Mouse (Mus musculus) neural tube, embryonic 13.5 days (tissue): ENCODE data around the gene Mterf1a. TPM values are rescaled to one million over a fixed set of nuclear protein-coding genes. Genes with fewer than 3 reads are reported as not detected.
"Not testable (repeated sequence)": the region's sequence is repeated elsewhere in the genome, so short reads cannot be mapped to it uniquely, and the experiment has no call there.

Source experiments
- ATAC-seq: fragments of 200-750 bp; cut with Nextera tagmentation; 2 replicates; pipeline ENCODE4 v1.8.0; 2017; ENCODE audit warnings: low read depth, mild to moderate bottlenecking, moderate TSS enrichment, moderate library complexity
- H3K27ac ChIP-seq: fragments of 300-500 bp; sonication (generic); replicated peaks from 2 replicates; pipeline ENCODE4 v1.5.1; 2015; ENCODE audit warnings: moderate library complexity, mild to moderate bottlenecking, inconsistent platforms
- H3K27me3 ChIP-seq: fragments of 300-500 bp; sonication (generic); 2 replicates; pipeline ENCODE4 v1.6.1; 2015; ENCODE audit warnings: mild to moderate bottlenecking, inconsistent platforms
- H3K36me3 ChIP-seq: fragments of 300-500 bp; sonication (generic); 2 replicates; pipeline ENCODE4 v1.6.1; 2015; ENCODE audit warnings: mild to moderate bottlenecking, inconsistent platforms
- H3K4me1 ChIP-seq: fragments of 300-500 bp; sonication (generic); replicated peaks from 2 replicates; pipeline ENCODE4 v1.6.1; 2015; ENCODE audit warnings: inconsistent platforms
- H3K4me2 ChIP-seq: fragments of 300-500 bp; sonication (generic); 2 replicates; pipeline ENCODE4 v1.6.1; 2015; ENCODE audit warnings: inconsistent platforms, mild to moderate bottlenecking, moderate library complexity
- H3K4me3 ChIP-seq: fragments of 300-500 bp; sonication (generic); 2 replicates; pipeline ENCODE4 v1.5.1; 2015; ENCODE audit warnings: mild to moderate bottlenecking, inconsistent platforms
- H3K9ac ChIP-seq: fragments of 300-500 bp; sonication (generic); 2 replicates; pipeline ENCODE4 v1.6.1; 2015; ENCODE audit warnings: moderate library complexity, mild to moderate bottlenecking, inconsistent platforms
- H3K9me3 ChIP-seq: fragments of 300-500 bp; sonication (generic); 2 replicates; pipeline ENCODE4 v1.6.1; 2016; ENCODE audit warnings: inconsistent platforms
- WGBS: fragments of 180-500 bp; shearing (Covaris S2); methylation state at CpG from one replicate; pipeline ENCODE4 v1.1.7; 2015; 5-methylcytosine and 5-hydroxymethylcytosine counted together
- polyA plus RNA-seq: library from polyadenylated mRNA; unstranded; fragments of >200 nt; fragmentation: Nextera tagmentation; extraction: Ambion mirVana; gene quantifications from 2 replicates; pipeline ENCODE4 v1.2.1, GENCODE M21; 2015

Gene Mterf1a
- polyA plus RNA-seq, 1 experiment from 2014 or later, result 8.1 TPM

- H3K4me3 ChIP-seq, result peak within 1 kb of the TSS; percentile 94
- H3K27ac ChIP-seq, result peak within 1 kb of the TSS; percentile 99
- H3K4me1 ChIP-seq, result peaks cover 34% of the 10 kb centered on the region
- H3K9ac ChIP-seq, result peak within 1 kb of the TSS; percentile 100
- H3K9me3 ChIP-seq, result no peaks in the 10 kb centered on the region
- no peaks in the 10 kb centered on the region for H3K27me3 ChIP-seq
- H3K36me3 ChIP-seq, result no peaks in the 10 kb centered on the region
- peak; percentile 82 for ATAC-seq
- peak within 1 kb of the TSS; percentile 80 for H3K4me2 ChIP-seq
- WGBS, result under 1% methylated on average over 59 of the region's 82 CpGs
These were observed 34.3 kb upstream of the Mterf1a start, which contains the start of gene Akap9 for GRCm38 (mm10) chr5:3927801-3928689. Gene Akap9 (plus strand): TSS chr5:3928054.

GRCm38 (mm10) chr5:3926666-3927065, 32.9 kb upstream of the Mterf1a start:
- Histone ChIP-seq H3K4me1 (peaks cover 30% of the 10 kb centered on the region), H3K9ac (no peak overlapping the region), H3K27me3 (no peaks in the 10 kb centered on the region), H3K27ac (no peak overlapping the region; the same call in 1 of the 2 replicates), H3K9me3 (no peaks in the 10 kb centered on the region), H3K4me3 (no peak overlapping the region), H3K36me3 (no peaks in the 10 kb centered on the region), H3K4me2 (peak overlapping the region; percentile 8; the same call in 1 of the 2 replicates)
- 20% methylated on average over 4 of the region's 4 CpGs for WGBS
- ATAC-seq, result no peak

- H3K27ac ChIP-seq, result no peak overlapping the region
- 92% methylated on average over 2 of the region's 2 CpGs for WGBS
- no peak overlapping the region for H3K4me3 ChIP-seq
- H3K36me3 ChIP-seq, result no peaks in the 10 kb centered on the region
- H3K27me3 ChIP-seq, result no peaks in the 10 kb centered on the region
- no peaks in the 10 kb centered on the region for H3K9me3 ChIP-seq
- H3K4me2 ChIP-seq, result no peak overlapping the region
- no peak for ATAC-seq
- peaks cover 8% of the 10 kb centered on the region for H3K4me1 ChIP-seq
- H3K9ac ChIP-seq, result no peak overlapping the region
These were observed 28.6 kb upstream of the Mterf1a start for GRCm38 (mm10) chr5:3922350-3922749.

GRCm38 (mm10) chr5:3905471-3905870, 11.7 kb upstream of the Mterf1a start:
- Histone ChIP-seq H3K9me3 (no peaks in the 10 kb centered on the region), H3K9ac (no peak overlapping the region), H3K4me3 (no peak overlapping the region), H3K27me3 (no peaks in the 10 kb centered on the region), H3K36me3 (no peaks in the 10 kb centered on the region), H3K4me1 (no peaks in the 10 kb centered on the region), H3K4me2 (no peak overlapping the region), H3K27ac (no peak overlapping the region)
- WGBS, result 70% methylated on average over 2 of the region's 2 CpGs
- no peak for ATAC-seq

- not testable (repeated sequence) for H3K27me3 ChIP-seq, H3K4me1 ChIP-seq, H3K9ac ChIP-seq, H3K27ac ChIP-seq, H3K9me3 ChIP-seq, H3K36me3 ChIP-seq
- Histone ChIP-seq H3K4me3 (peak overlapping the region; percentile 25), H3K4me2 (peak overlapping the region; percentile 29; the same call in 1 of the 2 replicates)
- ATAC-seq, result peak; percentile 40; the same call in 1 of the 2 replicates
- 94% methylated on average over 4 of the region's 4 CpGs for WGBS
These were observed 524 bp upstream of the Mterf1a start for GRCm38 (mm10) chr5:3894294-3894619.

- H3K4me3 ChIP-seq, result no peak overlapping the region
- H3K9me3 ChIP-seq, result no peaks in the 10 kb centered on the region
- no peak for ATAC-seq
- no peaks in the 10 kb centered on the region for H3K27me3 ChIP-seq
- no peak overlapping the region for H3K4me2 ChIP-seq
- H3K36me3 ChIP-seq, result no peaks in the 10 kb centered on the region
- peaks cover 9% of the 10 kb centered on the region for H3K4me1 ChIP-seq
- H3K9ac ChIP-seq, result no peak overlapping the region
- H3K27ac ChIP-seq, result no peak overlapping the region
These were observed 4.5 kb downstream of the Mterf1a start for GRCm38 (mm10) chr5:3889201-3889600.

GRCm38 (mm10) chr5:3886862-3887261, 6.9 kb downstream of the Mterf1a start:
- H3K9me3 ChIP-seq, ATAC-seq, H3K9ac ChIP-seq, H3K4me3 ChIP-seq, H3K4me2 ChIP-seq, H3K27me3 ChIP-seq, H3K36me3 ChIP-seq, H3K27ac ChIP-seq, H3K4me1 ChIP-seq: not testable (repeated sequence)
- WGBS, result 89% methylated on average over 7 of the region's 7 CpGs

- Histone ChIP-seq H3K9ac (no peak overlapping the region), H3K36me3 (no peaks in the 10 kb centered on the region), H3K27ac (no peak overlapping the region), H3K4me2 (no peak overlapping the region), H3K4me3 (no peak overlapping the region), H3K27me3 (no peaks in the 10 kb centered on the region), H3K9me3 (no peaks in the 10 kb centered on the region), H3K4me1 (no peaks in the 10 kb centered on the region)
- no peak for ATAC-seq
- 82% methylated on average over 3 of the region's 3 CpGs for WGBS
These were observed 20.2 kb downstream of the Mterf1a start for GRCm38 (mm10) chr5:3873485-3873884.

- WGBS, result 38% methylated on average over 1 of the region's 1 CpGs
- Histone ChIP-seq H3K9me3 (no peaks in the 10 kb centered on the region), H3K4me1 (no peaks in the 10 kb centered on the region)
These were observed 21.4 kb downstream of the Mterf1a start for GRCm38 (mm10) chr5:3872348-3872747.

GRCm38 (mm10) chr5:3870161-3870560, 23.6 kb downstream of the Mterf1a start:
- no peak overlapping the region for H3K27ac ChIP-seq
- H3K4me1 ChIP-seq, result no peaks in the 10 kb centered on the region
- no peak overlapping the region for H3K4me3 ChIP-seq
- H3K9me3 ChIP-seq, result no peaks in the 10 kb centered on the region
- H3K36me3 ChIP-seq, result no peaks in the 10 kb centered on the region
- no peak for ATAC-seq
- no peak overlapping the region for H3K9ac ChIP-seq
- no peak overlapping the region for H3K4me2 ChIP-seq
- no peaks in the 10 kb centered on the region for H3K27me3 ChIP-seq
- WGBS, result 83% methylated on average over 4 of the region's 4 CpGs

More at GRCm38 (mm10) chr5:3872348-3872747, 21.4 kb downstream of the Mterf1a start:
- no peaks in the 10 kb centered on the region for H3K36me3 ChIP-seq
- H3K27me3 ChIP-seq, result no peaks in the 10 kb centered on the region
- no peak overlapping the region for H3K4me3 ChIP-seq
- no peak overlapping the region for H3K9ac ChIP-seq
- no peak overlapping the region for H3K4me2 ChIP-seq
- no peak for ATAC-seq
- H3K27ac ChIP-seq, result no peak overlapping the region

GRCm38 (mm10) chr5:3845026-3845425, 48.7 kb downstream of the Mterf1a start, which contains the start of gene Lrrd1:
Gene Lrrd1 (plus strand): TSS chr5:3845173.
- no peaks in the 10 kb centered on the region for H3K9me3 ChIP-seq
- WGBS, result 4% methylated on average over 24 of the region's 24 CpGs
- H3K27ac ChIP-seq, result no peak within 1 kb of the TSS
- H3K36me3 ChIP-seq, result peaks cover 20% of the 10 kb centered on the region
- H3K27me3 ChIP-seq, result no peaks in the 10 kb centered on the region
- ATAC-seq, result peak; percentile 47; the same call in 1 of the 2 replicates
- peak within 1 kb of the TSS; percentile 34 for H3K4me3 ChIP-seq
- peak within 1 kb of the TSS; percentile 61 for H3K4me2 ChIP-seq
- H3K9ac ChIP-seq, result peak within 1 kb of the TSS; percentile 61
- H3K4me1 ChIP-seq, result peaks cover 5% of the 10 kb centered on the region
